Mouse (Mus musculus): ENCODE measurements around the gene Cenpf. TPM values are rescaled to one million over a fixed set of nuclear protein-coding genes. Genes with fewer than 3 reads are reported as not detected.

Cenpf gene
- polyA plus RNA-seq, 1 experiment from 2014 or later: 125 TPM

- Histone ChIP-seq H3K4me1 (no peaks in the 10 kb centered on the region), H3K4me3 (no peak overlapping the region), H3K9me3 (no peaks in the 10 kb centered on the region), H3K36me3 (peaks cover 65% of the 10 kb centered on the region), H3K27me3 (no peaks in the 10 kb centered on the region), H3K9ac (replicated peaks) (no peak overlapping the region), H3K4me2 (replicated peaks) (no peak overlapping the region), H3K27ac (replicated peaks) (no peak overlapping the region)
- ATAC-seq (ENCODE audit: low FRiP score, low read depth): no peak
- 91% methylated on average over 8 of the region's 8 CpGs for WGBS
Measured at GRCm38 (mm10) chr1:189657406-189657805, 30.5 kb downstream of the Cenpf start.

- no peak overlapping the region for H3K9ac ChIP-seq (replicated peaks)
- no peaks in the 10 kb centered on the region for H3K9me3 ChIP-seq
- H3K36me3 ChIP-seq: peaks cover 77% of the 10 kb centered on the region
- no peak overlapping the region for H3K4me3 ChIP-seq
- no peaks in the 10 kb centered on the region for H3K27me3 ChIP-seq
- no peaks in the 10 kb centered on the region for H3K4me1 ChIP-seq
- ATAC-seq (ENCODE audit: low FRiP score, low read depth): no peak
- H3K4me2 ChIP-seq (replicated peaks): no peak overlapping the region
- no peak overlapping the region for H3K27ac ChIP-seq (replicated peaks)
- WGBS: 85% methylated on average over 3 of the region's 3 CpGs
Measured at GRCm38 (mm10) chr1:189653746-189654145, 34.1 kb downstream of the Cenpf start.

GRCm38 (mm10) chr1:189646597-189646996 lies 41.3 kb downstream of the Cenpf start:
- peaks cover 81% of the 10 kb centered on the region for H3K36me3 ChIP-seq
- no peaks in the 10 kb centered on the region for H3K9me3 ChIP-seq
- H3K4me2 ChIP-seq (replicated peaks): no peak overlapping the region
- no peak overlapping the region for H3K27ac ChIP-seq (replicated peaks)
- H3K9ac ChIP-seq (replicated peaks): no peak overlapping the region
- no peaks in the 10 kb centered on the region for H3K4me1 ChIP-seq
- H3K27me3 ChIP-seq: no peaks in the 10 kb centered on the region
- no peak for ATAC-seq (ENCODE audit: low FRiP score, low read depth)
- WGBS: 90% methylated on average over 6 of the region's 6 CpGs
- no peak overlapping the region for H3K4me3 ChIP-seq

GRCm38 (mm10) chr1:189645371-189645770 lies 42.5 kb downstream of the Cenpf start:
- no peaks in the 10 kb centered on the region for H3K27me3 ChIP-seq
- H3K4me1 ChIP-seq: no peaks in the 10 kb centered on the region
- no peak overlapping the region for H3K27ac ChIP-seq (replicated peaks)
- ATAC-seq (ENCODE audit: low FRiP score, low read depth): peak; percentile 63; the same call in 1 of the 2 replicates
- H3K9ac ChIP-seq (replicated peaks): no peak overlapping the region
- H3K9me3 ChIP-seq: no peaks in the 10 kb centered on the region
- 65% methylated on average over 2 of the region's 2 CpGs for WGBS
- H3K4me2 ChIP-seq (replicated peaks): no peak overlapping the region
- no peak overlapping the region for H3K4me3 ChIP-seq
- peaks cover 85% of the 10 kb centered on the region for H3K36me3 ChIP-seq

GRCm38 (mm10) chr1:189644700-189645345 lies 43.1 kb downstream of the Cenpf start:
- Histone ChIP-seq H3K27me3 (no peaks in the 10 kb centered on the region), H3K4me3 (no peak overlapping the region), H3K9ac (replicated peaks) (no peak overlapping the region), H3K9me3 (no peaks in the 10 kb centered on the region), H3K4me2 (replicated peaks) (no peak overlapping the region), H3K36me3 (peaks cover 79% of the 10 kb centered on the region), H3K4me1 (no peaks in the 10 kb centered on the region), H3K27ac (replicated peaks) (no peak overlapping the region)
- WGBS: 88% methylated on average over 3 of the region's 3 CpGs
- ATAC-seq (ENCODE audit: low FRiP score, low read depth): no peak

GRCm38 (mm10) chr1:189639581-189639980 lies 48.3 kb downstream of the Cenpf start:
- 72% methylated on average over 6 of the region's 6 CpGs for WGBS
- no peak overlapping the region for H3K9ac ChIP-seq (replicated peaks)
- no peak overlapping the region for H3K4me3 ChIP-seq
- no peaks in the 10 kb centered on the region for H3K27me3 ChIP-seq
- H3K27ac ChIP-seq (replicated peaks): no peak overlapping the region
- peaks cover 37% of the 10 kb centered on the region for H3K36me3 ChIP-seq
- no peaks in the 10 kb centered on the region for H3K9me3 ChIP-seq
- H3K4me1 ChIP-seq: no peaks in the 10 kb centered on the region
- ATAC-seq (ENCODE audit: low FRiP score, low read depth): no peak
- no peak overlapping the region for H3K4me2 ChIP-seq (replicated peaks)

GRCm38 (mm10) chr1:189633791-189634190 lies 54.1 kb downstream of the Cenpf start:
- H3K27ac ChIP-seq (replicated peaks): no peak overlapping the region
- no peaks in the 10 kb centered on the region for H3K27me3 ChIP-seq
- H3K36me3 ChIP-seq: no peaks in the 10 kb centered on the region
- H3K4me3 ChIP-seq: no peak overlapping the region
- H3K4me2 ChIP-seq (replicated peaks): no peak overlapping the region
- ATAC-seq (ENCODE audit: low FRiP score, low read depth): no peak
- no peak overlapping the region for H3K9ac ChIP-seq (replicated peaks)
- 88% methylated on average over 5 of the region's 5 CpGs for WGBS
- H3K4me1 ChIP-seq: no peaks in the 10 kb centered on the region
- no peaks in the 10 kb centered on the region for H3K9me3 ChIP-seq

- Histone ChIP-seq H3K9ac (replicated peaks) (no peak overlapping the region), H3K27ac (replicated peaks) (no peak overlapping the region), H3K36me3 (no peaks in the 10 kb centered on the region), H3K9me3 (no peaks in the 10 kb centered on the region), H3K27me3 (no peaks in the 10 kb centered on the region), H3K4me3 (no peak overlapping the region), H3K4me1 (no peaks in the 10 kb centered on the region), H3K4me2 (replicated peaks) (no peak overlapping the region)
- no peak for ATAC-seq (ENCODE audit: low FRiP score, low read depth)
- WGBS: 79% methylated on average over 13 of the region's 13 CpGs
Measured at GRCm38 (mm10) chr1:189631906-189632675, 55.8 kb downstream of the Cenpf start.

GRCm38 (mm10) chr1:189630026-189630425 lies 57.9 kb downstream of the Cenpf start:
- Histone ChIP-seq H3K4me1 (no peaks in the 10 kb centered on the region), H3K27me3 (no peaks in the 10 kb centered on the region), H3K9ac (replicated peaks) (no peak overlapping the region), H3K9me3 (no peaks in the 10 kb centered on the region), H3K4me2 (replicated peaks) (no peak overlapping the region), H3K27ac (replicated peaks) (no peak overlapping the region), H3K4me3 (no peak overlapping the region), H3K36me3 (no peaks in the 10 kb centered on the region)
- ATAC-seq (ENCODE audit: low FRiP score, low read depth): no peak
- 81% methylated on average over 5 of the region's 6 CpGs for WGBS

GRCm38 (mm10) chr1:189627976-189628768 lies 59.7 kb downstream of the Cenpf start:
- ATAC-seq (ENCODE audit: low FRiP score, low read depth): 0 out of 2 replicates have a peak, but pooled peaks have one; percentile 4
- WGBS: 78% methylated on average over 9 of the region's 9 CpGs
- H3K4me3 ChIP-seq: no peak overlapping the region
- H3K27ac ChIP-seq (replicated peaks): no peak overlapping the region
- H3K9ac ChIP-seq (replicated peaks): no peak overlapping the region
- H3K9me3 ChIP-seq: no peaks in the 10 kb centered on the region
- no peaks in the 10 kb centered on the region for H3K36me3 ChIP-seq
- no peak overlapping the region for H3K4me2 ChIP-seq (replicated peaks)
- H3K27me3 ChIP-seq: no peaks in the 10 kb centered on the region
- H3K4me1 ChIP-seq: no peaks in the 10 kb centered on the region

- H3K4me2 ChIP-seq (replicated peaks): no peak overlapping the region
- H3K27ac ChIP-seq (replicated peaks): no peak overlapping the region
- no peak overlapping the region for H3K9ac ChIP-seq (replicated peaks)
- H3K9me3 ChIP-seq: no peaks in the 10 kb centered on the region
- no peaks in the 10 kb centered on the region for H3K27me3 ChIP-seq
- no peaks in the 10 kb centered on the region for H3K4me1 ChIP-seq
- no peaks in the 10 kb centered on the region for H3K36me3 ChIP-seq
- ATAC-seq (ENCODE audit: low FRiP score, low read depth): no peak
- WGBS: 85% methylated on average over 7 of the region's 7 CpGs
- H3K4me3 ChIP-seq: no peak overlapping the region
Measured at GRCm38 (mm10) chr1:189624756-189625155, 63.1 kb downstream of the Cenpf start.

Data from midbrain, embryonic 12.5 days (tissue).